Mouse (Mus musculus) small intestine, adult 2 months (tissue): ENCODE data around the gene Unc119b.

ENCODE experiments used
- CTCF ChIP-seq: fragments of 200-500 bp; IDR thresholded peaks from 2 replicates; pipeline ENCODE4 v1.5.1; 2012; ENCODE audit warnings: low read depth, mild to moderate bottlenecking, control low read depth, inconsistent platforms, low read length, moderate library complexity, mixed read lengths; ENCODE audit not compliant: insufficient replicate concordance, insufficient read length; ENCODE audit errors: extremely low read depth
- POLR2A ChIP-seq: fragments of 200-500 bp; IDR thresholded peaks from 2 replicates; pipeline ENCODE4 v1.6.1; 2012; ENCODE audit warnings: low read depth, mild to moderate bottlenecking, control low read depth, inconsistent platforms, low read length, moderate library complexity

DNA sequence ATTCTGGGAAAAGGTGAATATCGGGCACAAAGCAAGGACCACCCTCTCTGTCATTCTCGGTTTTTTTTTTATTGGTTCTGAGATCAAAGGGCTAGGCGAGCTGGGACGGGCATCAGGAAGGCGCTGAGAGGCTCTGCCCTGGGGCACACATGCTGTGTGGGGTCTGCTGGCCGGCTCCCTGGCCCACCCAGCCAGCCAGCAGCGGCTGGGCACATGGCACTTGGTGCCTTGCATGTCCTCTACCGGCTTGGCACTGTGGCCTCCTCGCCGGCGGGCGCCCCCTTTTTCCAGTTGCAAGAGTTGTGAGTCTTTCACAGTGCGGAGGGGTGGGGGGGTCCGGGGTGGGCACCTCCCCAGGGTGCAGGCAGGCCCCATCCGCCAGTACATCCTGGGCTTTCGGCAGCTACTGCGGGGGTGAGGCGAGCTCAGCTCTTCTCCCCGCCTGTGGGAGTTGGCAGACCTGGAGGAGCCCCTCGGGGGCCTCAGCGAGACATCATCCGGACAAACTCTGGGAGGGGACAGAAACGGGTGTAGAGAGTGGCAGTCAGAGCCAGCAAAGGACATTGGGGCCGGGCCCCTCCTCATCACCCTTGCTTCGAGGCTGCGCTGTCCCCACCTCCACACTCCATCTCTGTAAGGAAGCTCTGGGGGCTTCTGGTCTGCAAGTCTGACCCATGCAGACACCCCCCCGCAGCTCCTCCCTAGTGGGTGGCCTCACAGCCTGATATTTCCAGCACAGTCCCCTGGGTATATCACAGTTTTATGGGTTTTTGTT is 34.1 kb upstream of the Unc119b start:
- TF ChIP-seq POLR2A (no peak), CTCF (no peak)
